Mouse (Mus musculus): ENCODE results near the gene Ss18l2. TPM values are rescaled to one million over a fixed set of nuclear protein-coding genes. Genes with fewer than 3 reads are reported as not detected.
A peak's percentile ranks its signal among the peaks of the same experiment; 100 is the strongest.

The Ss18l2 gene
- total and polyA plus RNA-seq, 3 experiments, result 40.2 to 77.0 (median 41.5) TPM

- Histone ChIP-seq H3K9me3 (replicated peaks; ENCODE audit: low read length) (peaks cover 27% of the 10 kb centered on the region), H3K27ac (ENCODE audit: insufficient read depth, low read depth) (no peak within 1 kb of the TSS), H3K9ac (ENCODE audit: insufficient read depth, low read depth) (no peak within 1 kb of the TSS), H3K27me3 (replicated peaks) (no peaks in the 10 kb centered on the region), H3K4me1 (ENCODE audit: control insufficient read depth in 1 of 2, insufficient read depth in 2 of 2) (peaks cover under 1 to 7% of the 10 kb centered on the region in 2 experiments; a peak in 2 of 4 replicates), H3K4me3 (replicated peaks in 1 of 3; ENCODE audit: low read depth in 2 of 3, low read length in 2 of 3, poor library complexity in 1 of 3) (no peak within 1 kb of the TSS), H3K36me3 (replicated peaks in 1 of 2; ENCODE audit: control insufficient read depth in 1 of 2, insufficient read depth in 1 of 2, low read length in 1 of 2) (peaks cover 45 to 69% of the 10 kb centered on the region in 2 experiments), H3K79me2 (replicated peaks; ENCODE audit: control insufficient read depth, extremely low read depth, insufficient read depth, poor library complexity, severe bottlenecking) (no peaks in the 10 kb centered on the region), H3K4me2 (ENCODE audit: insufficient read depth, low read depth, poor library complexity, severe bottlenecking) (no peak within 1 kb of the TSS)
- no peak for TF ChIP-seq MAX (IDR thresholded peaks at IDR 0.05; ENCODE audit: low read length)
- TF ChIP-seq ELF1 (IDR thresholded peaks at IDR 0.05; ENCODE audit: low read depth, low read length), result no peak
- no peak for TF ChIP-seq KAT2A (IDR thresholded peaks at IDR 0.05; ENCODE audit: insufficient replicate concordance, low read length)
- TF ChIP-seq ZKSCAN1 (IDR thresholded peaks at IDR 0.05; ENCODE audit: borderline replicate concordance, low read depth, low read length), result no peak
- TF ChIP-seq USF1 (IDR thresholded peaks at IDR 0.05; ENCODE audit: low read depth, low read length), result no peak
- TF ChIP-seq GABPA (IDR thresholded peaks at IDR 0.05; ENCODE audit: insufficient replicate concordance, low read depth, low read length), result no peak
- no peak for TF ChIP-seq MEF2A (IDR thresholded peaks at IDR 0.05; ENCODE audit: borderline replicate concordance, low read depth, low read length)
- no peak for TF ChIP-seq BHLHE40 (IDR thresholded peaks at IDR 0.05; ENCODE audit: low read depth, low read length)
- no peak for DNase-seq (ENCODE audit: extremely low read depth)
- in situ Hi-C loops (cut with MboI; ENCODE audit: low pct_ligation_motif_present, low pct_unique_long_range_greater_than_20kb, low sequenced_read_pairs), result no loop called here
- dilution Hi-C loops (cut with MboI; ENCODE audit: extremely low pct_ligation_motif_present, extremely low pct_unique_long_range_greater_than_20kb, low sequenced_read_pairs), result no loop called here
Observed at GRCm38 (mm10) chr9:121759091-121760081, 49.3 kb downstream of the Ss18l2 start, which contains the start of gene Zfp651. TSS of gene Zfp651 (plus strand) at chr9:121759330.

- in situ Hi-C loops (cut with MboI; ENCODE audit: low pct_ligation_motif_present, low pct_unique_long_range_greater_than_20kb, low sequenced_read_pairs), result no loop called here
- no peak overlapping the region for H3K27ac ChIP-seq (ENCODE audit: insufficient read depth, low read depth)
Observed at GRCm38 (mm10) chr9:121760271-121761090, 50.4 kb downstream of the Ss18l2 start.

More at GRCm38 (mm10) chr9:121760271-121761090, 50.4 kb downstream of the Ss18l2 start:
- no peak for DNase-seq (ENCODE audit: extremely low read depth)
- Histone ChIP-seq H3K4me1 (ENCODE audit: control insufficient read depth in 1 of 2, insufficient read depth in 2 of 2) (peaks cover 2 to 10% of the 10 kb centered on the region in 2 experiments; a peak in 2 of 4 replicates), H3K4me3 (replicated peaks in 1 of 3; ENCODE audit: low read depth in 2 of 3, low read length in 2 of 3, poor library complexity in 1 of 3) (no peak overlapping the region), H3K79me2 (replicated peaks; ENCODE audit: control insufficient read depth, extremely low read depth, insufficient read depth, poor library complexity, severe bottlenecking) (no peaks in the 10 kb centered on the region), H3K27me3 (replicated peaks) (no peaks in the 10 kb centered on the region), H3K9ac (ENCODE audit: insufficient read depth, low read depth) (no peak overlapping the region), H3K4me2 (ENCODE audit: insufficient read depth, low read depth, poor library complexity, severe bottlenecking) (no peak overlapping the region), H3K9me3 (replicated peaks; ENCODE audit: low read length) (peaks cover 27% of the 10 kb centered on the region), H3K36me3 (replicated peaks in 1 of 2; ENCODE audit: control insufficient read depth in 1 of 2, insufficient read depth in 1 of 2, low read length in 1 of 2) (peaks cover 36 to 66% of the 10 kb centered on the region in 2 experiments)
- TF ChIP-seq ZNF384 (IDR thresholded peaks at IDR 0.05; ENCODE audit: low read depth, low read length), result no peak
- no peak for TF ChIP-seq MAFK (IDR thresholded peaks at IDR 0.05; ENCODE audit: insufficient replicate concordance, low read length)
- TF ChIP-seq TCF12 (IDR thresholded peaks at IDR 0.05; ENCODE audit: low read depth, low read length), result peak; percentile 80
- TF ChIP-seq ZKSCAN1 (IDR thresholded peaks at IDR 0.05; ENCODE audit: borderline replicate concordance, low read depth, low read length), result no peak
- dilution Hi-C loops (cut with MboI; ENCODE audit: extremely low pct_ligation_motif_present, extremely low pct_unique_long_range_greater_than_20kb, low sequenced_read_pairs), result no loop called here

Measured in CH12.LX (cell line).